Mouse (Mus musculus) WW6 (cell line): ENCODE measurements around the gene Grem2.

Experiments used
- DNase-seq: peaks from one replicate; pipeline ENCODE4 v3.0.0-alpha.2; 2013; ENCODE audit warnings: low read depth, low spot score

Grem2 gene

GRCm38 (mm10) chr1:174788617-174789016, 133.0 kb downstream of the Grem2 start:
- no peak for DNase-seq
